Mouse (Mus musculus) inflammation-experienced regulatory T-cells, adult 6 months (primary cell): ENCODE data around the gene Vmn1r44. TPM values are rescaled to one million over a fixed set of nuclear protein-coding genes. Genes with fewer than 3 reads are reported as not detected.
"Not testable (repeated sequence)": the region's sequence is repeated elsewhere in the genome, so short reads cannot be mapped to it uniquely, and the experiment has no call there.

Source experiments
- ATAC-seq: one replicate; pipeline ENCODE4 v1.8.0; 2017
- polyA plus RNA-seq, 3 experiments: library from polyadenylated mRNA; unstranded; fragments of 100-300 nt; shearing (Covaris generic); gene quantifications; one replicate each; pipeline ENCODE4 v1.2.1; 2017

Vmn1r44 gene
- not detected for polyA plus RNA-seq

DNA sequence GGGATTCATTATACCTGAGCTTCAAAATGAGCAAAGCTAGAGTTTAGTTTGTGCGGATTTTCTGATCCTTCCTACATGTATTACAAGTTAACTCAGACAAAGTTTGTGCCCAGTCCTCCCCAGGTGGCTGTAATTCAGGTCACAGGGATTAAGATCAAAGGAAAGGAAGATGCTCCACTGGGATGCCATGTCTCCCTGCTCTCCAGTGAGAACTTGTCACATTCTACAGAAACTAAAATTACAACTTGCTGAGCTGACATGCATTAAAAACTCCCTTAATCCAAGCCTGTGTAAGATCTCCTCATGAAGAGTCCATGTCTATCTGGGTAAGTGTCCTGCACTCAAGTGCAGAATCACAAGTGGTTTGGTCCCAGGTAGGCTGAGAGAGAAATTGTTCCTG is at the start of gene Vmn1r44:
Gene Vmn1r44, plus strand, starts transcription at position 301 of the 400 bp plus-strand sequence.
- no peak for ATAC-seq

DNA sequence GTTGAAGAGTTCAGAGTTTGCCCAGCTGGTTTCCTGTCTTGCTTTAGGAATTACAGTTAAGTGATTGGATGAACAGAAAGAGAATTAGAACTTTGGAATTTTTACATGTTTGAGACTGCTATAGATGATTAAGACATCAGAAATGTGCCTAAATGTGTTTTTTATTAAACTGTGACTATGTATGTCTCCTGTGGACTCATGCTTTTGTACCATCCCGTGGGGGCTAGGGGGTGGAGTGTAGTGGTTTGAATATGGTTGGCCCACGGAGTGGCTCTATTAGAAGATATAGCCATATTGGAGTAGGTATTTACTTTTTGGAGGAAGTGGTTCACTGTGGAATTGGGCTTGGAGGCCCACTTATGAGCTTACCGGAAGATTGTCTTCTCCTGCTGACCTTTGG is 25.9 kb upstream of the Vmn1r44 start:
- no peak for ATAC-seq

DNA sequence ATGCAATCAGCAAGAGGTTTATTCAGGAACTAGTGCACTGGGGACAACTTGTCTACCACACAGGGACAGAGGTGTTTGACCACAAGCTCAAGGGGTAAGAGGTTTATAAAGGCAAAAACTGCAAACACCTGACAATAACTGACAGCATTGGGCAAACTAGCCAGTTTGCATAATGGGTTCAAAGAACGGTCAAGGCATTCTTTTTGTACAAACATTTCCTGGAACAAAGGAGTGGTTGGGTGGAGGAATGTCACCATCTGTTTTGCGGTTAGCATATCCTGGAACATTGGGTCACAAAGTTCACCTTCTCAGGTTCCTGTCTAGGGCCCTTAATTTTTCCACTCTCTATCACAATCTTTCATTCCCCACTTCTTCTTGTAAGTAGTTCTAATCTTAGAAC is 23.6 kb upstream of the Vmn1r44 start:
- no peak for ATAC-seq

DNA sequence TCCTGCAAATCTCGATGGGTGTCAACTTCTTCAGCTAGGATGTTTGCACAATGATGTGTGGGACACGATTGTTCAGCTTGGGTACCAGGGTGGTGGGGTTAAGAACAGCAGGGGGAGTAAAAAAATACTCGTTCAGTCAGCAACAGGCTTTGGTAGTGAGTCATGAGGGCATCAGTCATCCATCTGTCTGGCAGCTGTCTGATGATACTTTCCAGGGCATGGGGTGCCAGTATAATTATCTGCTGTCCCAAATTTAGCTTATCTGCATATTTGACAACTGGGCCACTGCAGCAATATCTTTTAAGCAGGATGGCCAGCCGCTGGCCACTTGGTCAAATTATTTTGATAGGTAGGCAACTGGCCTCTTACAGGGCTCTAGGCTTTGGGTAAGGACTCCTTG is 19.7 kb upstream of the Vmn1r44 start:
- ATAC-seq, result no peak

DNA sequence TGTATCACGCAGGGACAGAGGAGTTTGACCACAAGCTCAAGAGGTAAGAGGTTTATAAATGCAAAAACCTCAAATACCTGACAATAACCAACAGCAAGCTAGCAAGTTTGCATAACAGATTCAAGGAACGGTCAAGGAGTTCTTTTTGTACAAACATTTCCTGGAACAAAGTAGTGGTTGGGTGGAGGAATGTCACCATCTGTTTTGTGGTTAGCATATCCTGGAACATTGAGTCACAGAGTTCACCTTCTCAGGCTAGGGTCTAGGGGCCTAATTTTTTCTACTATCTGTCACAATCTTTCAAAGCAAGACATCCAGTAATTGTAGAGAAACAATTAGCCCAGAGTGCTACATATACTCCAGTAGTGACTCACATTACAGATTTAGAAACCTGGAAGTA is 16.2 kb upstream of the Vmn1r44 start:
- no peak for ATAC-seq

DNA sequence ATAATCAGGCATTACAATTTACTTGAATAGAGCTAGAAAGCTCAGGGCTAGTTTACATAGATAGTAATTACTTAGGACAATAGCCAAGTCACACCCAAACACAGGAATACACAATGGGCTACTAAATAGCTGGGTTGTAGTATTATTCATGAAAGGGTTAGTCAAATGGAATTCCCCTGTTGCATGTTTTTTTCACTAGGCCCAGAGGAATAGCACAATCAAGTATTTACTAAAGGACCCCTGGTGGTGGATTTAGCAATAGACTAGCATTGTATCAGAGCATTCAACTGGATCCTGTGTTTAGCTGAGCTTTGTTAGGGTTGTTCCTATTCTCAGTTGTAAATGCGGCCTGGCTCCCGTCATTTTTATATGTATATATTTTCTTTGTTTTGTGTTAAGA is 15.5 kb upstream of the Vmn1r44 start:
- ATAC-seq, result no peak

DNA sequence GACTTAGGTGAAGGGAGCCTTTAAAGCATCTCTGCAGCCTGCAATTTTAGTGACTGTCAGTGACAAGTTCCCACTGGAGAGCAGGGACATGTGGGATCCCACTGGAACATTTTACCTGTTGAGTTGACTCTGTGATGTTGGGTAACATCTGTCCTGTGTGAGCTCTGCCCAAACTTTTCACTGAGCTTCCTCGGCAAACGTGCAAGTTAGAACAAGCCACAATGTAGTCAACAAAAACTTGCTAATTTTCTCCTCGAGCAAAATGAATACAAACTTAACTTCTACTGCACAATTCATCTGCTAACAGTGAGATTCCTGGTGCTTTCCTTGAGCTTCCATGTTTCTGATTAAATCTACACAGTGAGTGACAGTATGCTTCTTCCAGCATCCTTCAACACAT is 7.1 kb upstream of the Vmn1r44 start, which contains the start of the genes Vmn1r42 and Vmn1r43:
Gene Vmn1r42, minus strand, starts transcription at position 101 of the 400 bp plus-strand sequence.
Gene Vmn1r43, minus strand, starts transcription at position 101 of the 400 bp plus-strand sequence.
- not testable (repeated sequence) for ATAC-seq

DNA sequence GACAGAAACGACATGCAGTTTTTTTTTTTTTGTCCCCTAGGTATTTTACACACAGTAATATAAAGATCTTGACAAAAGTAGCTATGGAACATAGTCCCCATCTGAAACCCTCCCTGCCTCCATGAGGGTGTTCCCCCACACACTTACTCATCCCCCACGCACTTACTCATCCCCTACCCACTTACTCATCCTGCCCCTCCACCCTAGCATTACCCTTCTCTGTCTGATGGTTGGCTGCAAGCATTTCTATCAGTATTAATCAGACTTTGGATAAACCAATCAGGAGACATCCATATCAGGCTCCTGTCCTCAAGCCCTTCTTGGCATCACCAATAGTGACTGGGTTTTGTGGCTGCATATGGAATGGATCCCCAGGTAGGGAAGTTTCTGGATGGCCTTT is 6.5 kb upstream of the Vmn1r44 start:
- ATAC-seq, result no peak

DNA sequence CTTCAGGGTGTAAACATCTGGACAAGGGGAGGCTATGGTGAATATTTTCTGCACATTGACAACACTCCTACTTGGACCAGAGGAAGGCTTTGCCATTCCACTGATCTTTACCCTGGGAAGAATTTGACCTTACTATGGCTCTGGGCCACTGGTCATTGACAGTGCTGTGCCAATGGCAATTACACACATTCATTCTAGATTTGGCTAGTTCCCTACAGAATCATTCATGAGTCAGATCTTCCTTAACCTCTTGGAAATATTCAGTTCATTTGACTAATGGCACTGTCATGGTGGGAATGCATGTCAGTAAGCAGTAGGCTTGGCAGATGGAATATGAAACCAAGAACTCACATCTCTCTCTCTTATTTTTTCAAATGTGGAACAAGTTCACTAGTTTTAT is 2.6 kb upstream of the Vmn1r44 start:
- ATAC-seq, result no peak

DNA sequence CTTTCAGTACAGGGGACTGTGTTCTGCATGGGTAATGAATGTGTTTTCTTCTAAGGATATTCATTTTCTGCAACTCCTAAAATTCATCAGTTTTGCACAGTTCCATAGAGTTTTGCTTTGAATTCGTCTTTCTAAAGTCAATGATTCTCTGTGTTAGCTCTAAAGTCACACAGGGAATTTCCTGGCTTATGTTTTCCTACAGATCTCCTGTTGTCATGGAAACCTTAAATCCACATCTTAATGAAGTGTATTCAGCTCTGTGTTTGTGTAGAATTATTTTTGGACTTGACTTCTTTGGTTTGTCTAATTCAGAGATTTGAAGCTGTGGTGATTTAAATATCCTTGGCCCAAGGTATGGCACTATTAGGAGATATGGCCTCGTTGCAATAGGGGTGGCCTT is 352 bp downstream of the Vmn1r44 start:
- ATAC-seq, result no peak

DNA sequence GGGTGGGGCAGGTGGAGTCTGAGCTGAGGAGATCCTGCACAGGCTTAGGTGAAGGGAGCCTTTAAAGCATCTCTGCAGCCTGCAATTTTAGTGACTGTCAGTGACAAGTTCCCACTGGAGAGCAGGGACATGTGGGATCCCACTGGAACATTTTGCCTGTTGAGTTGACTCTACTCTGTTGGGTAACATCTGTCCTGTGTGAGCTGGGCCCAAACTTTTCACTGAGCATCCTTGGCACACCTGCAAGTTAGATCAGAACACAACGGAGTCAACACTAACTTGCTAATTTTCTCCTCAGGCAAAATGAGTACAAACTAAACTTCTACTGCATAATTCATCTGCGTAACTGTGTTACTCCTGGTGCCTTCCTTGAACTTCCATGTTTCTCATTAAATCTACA is 57.0 kb downstream of the Vmn1r44 start, which contains the start of gene Vmn1r45:
Gene Vmn1r45, minus strand, starts transcription at position 101 of the 400 bp plus-strand sequence.
- ATAC-seq, result not testable (repeated sequence)

DNA sequence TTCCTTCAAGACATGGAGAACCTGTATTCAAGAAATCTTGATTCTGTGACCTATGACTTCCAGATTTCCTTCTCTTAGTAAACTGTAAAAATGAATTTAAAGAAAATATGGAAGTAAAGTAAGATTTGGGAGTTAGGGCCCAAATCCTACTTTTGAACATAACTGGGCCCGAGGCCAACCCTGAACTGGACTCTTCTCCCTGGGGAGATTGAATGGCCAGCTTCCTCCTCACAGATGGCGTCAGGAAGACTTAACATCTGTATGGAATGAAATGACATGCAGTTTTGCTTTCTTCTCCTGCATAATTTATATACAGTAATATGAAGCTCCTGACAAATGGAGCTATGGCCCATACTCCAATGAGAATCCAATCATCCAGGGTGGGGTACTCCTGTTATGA is 57.5 kb downstream of the Vmn1r44 start:
- no peak for ATAC-seq

Other genes with a start within 250 kb of the Vmn1r44 start
- under 1 TPM in 2 of 3 experiments, not detected in 1; 0.48 to 0.74 TPM for gene Txnrd3, start 239.7 kb upstream of the Vmn1r44 start, polyA plus RNA-seq
- not detected for gene Vmn1r40, start 176.1 kb upstream of the Vmn1r44 start, polyA plus RNA-seq
- gene Vmn1r41, start 142.9 kb upstream of the Vmn1r44 start, polyA plus RNA-seq, result not detected
- gene Vmn1r42, start 7.2 kb upstream of the Vmn1r44 start, polyA plus RNA-seq, result not detected
- gene Vmn1r43, start 7.2 kb upstream of the Vmn1r44 start, polyA plus RNA-seq, result not detected
- not detected for gene Vmn1r45, start 56.9 kb downstream of the Vmn1r44 start, polyA plus RNA-seq
- under 1 TPM in 2 of 3 experiments, not detected in 1; 0.03 to 0.07 TPM for gene Vmn1r46, start 85.7 kb downstream of the Vmn1r44 start, polyA plus RNA-seq
- not detected for gene Vmn1r47, start 132.5 kb downstream of the Vmn1r44 start, polyA plus RNA-seq
- gene Vmn1r48, start 153.2 kb downstream of the Vmn1r44 start, polyA plus RNA-seq, result not detected
- under 1 TPM in 2 of 3 experiments, not detected in 1; 0.07 to 0.08 TPM for gene Vmn1r49, start 194.8 kb downstream of the Vmn1r44 start, polyA plus RNA-seq
- gene Vmn1r50, start 217.8 kb downstream of the Vmn1r44 start, polyA plus RNA-seq, result not detected
- gene Vmn1r51, start 238.9 kb downstream of the Vmn1r44 start, polyA plus RNA-seq, result not detected